Mouse (Mus musculus) adrenal gland, postnatal 36 days (tissue): Measurements from ENCODE around the gene Spag7. TPM values are rescaled to one million over a fixed set of nuclear protein-coding genes. Genes with fewer than 3 reads are reported as not detected.
A peak's percentile ranks its signal among the peaks of the same experiment; 100 is the strongest.

Experiments used
- DNase-seq, 2 experiments: peaks; one replicate each; pipeline ENCODE4 v3.0.0; 2021; ENCODE audit warnings: mixed read lengths in 1 of 2
- total RNA-seq, 2 experiments: library from RNA; stranded (reverse); gene quantifications; 2 replicates each; pipeline ENCODE4 v1.2.3; 2021

The Spag7 gene
- total RNA-seq, 2 experiments from 2014 or later, result 87.1 to 88.1 TPM

- no peak for DNase-seq
Measured at GRCm38 (mm10) chr11:70681897-70682581, 12.8 kb upstream of the Spag7 start.

- no peak for DNase-seq
Measured at GRCm38 (mm10) chr11:70681170-70681569, 12.0 kb upstream of the Spag7 start.

GRCm38 (mm10) chr11:70679894-70680293, 10.7 kb upstream of the Spag7 start:
- DNase-seq, result no peak

- no peak for DNase-seq
Measured at GRCm38 (mm10) chr11:70679361-70679760, 10.1 kb upstream of the Spag7 start.

- DNase-seq, result no peak
Measured at GRCm38 (mm10) chr11:70678576-70678975, 9.4 kb upstream of the Spag7 start.

- DNase-seq, result no peak
Measured at GRCm38 (mm10) chr11:70678092-70678491, 8.9 kb upstream of the Spag7 start.

- no peak for DNase-seq
Measured at GRCm38 (mm10) chr11:70674501-70674900, 5.3 kb upstream of the Spag7 start.

GRCm38 (mm10) chr11:70674014-70674413, 4.8 kb upstream of the Spag7 start:
- no peak for DNase-seq

- DNase-seq, result peak; percentile 45 to 54
Measured at GRCm38 (mm10) chr11:70671333-70672047, 2.3 kb upstream of the Spag7 start.

- DNase-seq, result peak; percentile 50 to 53
Measured at GRCm38 (mm10) chr11:70670483-70670882, 1.3 kb upstream of the Spag7 start.

- peak; percentile 79 to 88 for DNase-seq
Measured at GRCm38 (mm10) chr11:70669582-70670345, 548 bp upstream of the Spag7 start.

GRCm38 (mm10) chr11:70668335-70668770, 863 bp downstream of the Spag7 start:
- DNase-seq, result peak; percentile 76 to 83

- DNase-seq, result no peak
Measured at GRCm38 (mm10) chr11:70667271-70668150, 1.7 kb downstream of the Spag7 start.

GRCm38 (mm10) chr11:70666687-70667086, 2.5 kb downstream of the Spag7 start:
- DNase-seq, result no peak

GRCm38 (mm10) chr11:70664741-70665140, 4.5 kb downstream of the Spag7 start:
- DNase-seq, result no peak

- DNase-seq, result no peak
Measured at GRCm38 (mm10) chr11:70663957-70664356, 5.3 kb downstream of the Spag7 start.

GRCm38 (mm10) chr11:70663101-70663500, 6.1 kb downstream of the Spag7 start:
- DNase-seq, result no peak

GRCm38 (mm10) chr11:70660571-70660970, 8.6 kb downstream of the Spag7 start:
- no peak for DNase-seq

- no peak for DNase-seq
Measured at GRCm38 (mm10) chr11:70658942-70659341, 10.3 kb downstream of the Spag7 start.

GRCm38 (mm10) chr11:70658521-70658920, 10.7 kb downstream of the Spag7 start:
- DNase-seq, result no peak

- DNase-seq, result no peak
Measured at GRCm38 (mm10) chr11:70657991-70658390, 11.2 kb downstream of the Spag7 start.

- DNase-seq, result no peak
Measured at GRCm38 (mm10) chr11:70657573-70657972, 11.6 kb downstream of the Spag7 start.
